Mouse (Mus musculus) adrenal gland, postnatal 10 days (tissue): Measurements from ENCODE around the gene Npnt. TPM values are rescaled to one million over a fixed set of nuclear protein-coding genes. Genes with fewer than 3 reads are reported as not detected.
A peak's percentile ranks its signal among the peaks of the same experiment; 100 is the strongest.

Experiments
- DNase-seq: peaks from one replicate; pipeline ENCODE4 v3.0.0; 2021; ENCODE audit warnings: mixed read lengths
- long read RNA-seq, 2 experiments: library from polyadenylated mRNA; stranded (forward); transcript quantifications; one replicate each; pipeline ENCODE4 v2.0.0; 2021
- total RNA-seq, 2 experiments: library from RNA; stranded (reverse); gene quantifications; 2 replicates each; pipeline ENCODE4 v1.2.3; 2021

The Npnt gene
- total RNA-seq: 10 to 100 TPM; 20.6 to 22.1 TPM
- long read RNA-seq, experiment 1, full-length matches to known transcripts: 11 of 22 reads
- long read RNA-seq, experiment 1, partial matches to known transcripts: 4 of 22 reads
- long read RNA-seq, experiment 1, other reads (novel, unspliced or antisense): 7 of 22 reads
- long read RNA-seq, experiment 2, full-length matches to known transcripts: 20 of 40 reads
- long read RNA-seq, experiment 2, partial matches to known transcripts: 8 of 40 reads
- long read RNA-seq, experiment 2, other reads (novel, unspliced or antisense): 12 of 40 reads

DNA sequence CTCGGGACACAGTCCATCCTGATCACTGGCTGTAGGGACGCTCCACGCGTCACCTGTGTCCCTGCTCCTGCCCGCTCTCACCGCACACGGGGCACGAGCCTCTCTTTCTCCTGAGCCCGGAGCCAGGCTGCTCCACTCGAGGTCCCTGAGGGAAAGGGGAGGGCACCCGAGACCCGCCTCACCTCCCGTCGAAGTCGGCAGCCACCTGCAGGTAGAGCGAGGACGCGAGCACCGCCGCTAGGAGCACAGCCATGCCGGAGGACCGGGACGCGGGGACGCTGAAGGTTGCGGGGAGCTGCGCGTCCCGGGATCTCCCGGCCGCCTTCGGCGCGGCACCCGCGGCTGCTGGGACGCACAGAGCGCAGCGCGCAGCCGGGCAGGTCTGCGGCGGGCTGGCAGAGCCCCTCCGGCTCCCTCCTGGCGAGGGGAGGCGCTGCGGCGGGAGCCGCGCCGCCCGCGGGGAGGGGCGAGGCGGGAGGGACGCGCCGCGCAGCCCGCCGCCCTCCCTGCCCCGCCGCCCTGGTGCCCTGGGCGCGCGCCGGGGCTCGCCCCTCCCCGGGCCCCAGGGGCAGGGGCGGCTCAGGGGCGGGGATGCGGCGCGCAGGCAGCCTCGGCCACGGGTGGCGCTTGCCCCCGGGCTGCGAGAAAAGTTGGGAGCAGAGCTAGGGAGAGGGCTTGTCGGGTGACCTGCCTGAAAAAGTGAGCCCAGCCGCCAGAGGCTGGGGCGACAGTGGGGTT is at the start of gene Npnt:
Gene Npnt (minus strand): TSS at position 501 of the 738 bp plus-strand sequence.
- DNase-seq: peak; percentile 57

DNA sequence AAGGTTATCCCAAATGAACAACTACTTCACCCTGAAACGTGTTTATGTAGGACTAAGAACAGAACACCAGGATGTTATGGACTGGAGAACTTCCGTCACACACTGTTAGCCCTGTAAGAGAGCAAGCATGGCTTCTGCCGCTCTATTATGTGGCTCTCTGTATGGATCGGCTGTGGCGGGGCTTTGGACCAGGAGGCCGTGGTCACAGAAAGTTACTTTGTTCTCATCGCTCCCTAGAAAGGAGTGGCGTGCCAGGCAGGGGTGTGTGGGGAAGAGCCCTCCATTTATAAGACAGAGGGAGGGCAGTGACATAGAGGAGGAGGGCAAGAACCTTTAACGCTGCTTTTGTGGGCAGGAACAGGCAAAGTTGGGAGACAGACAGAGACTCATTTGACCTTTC is 46.2 kb upstream of the Npnt start:
- DNase-seq: no peak

DNA sequence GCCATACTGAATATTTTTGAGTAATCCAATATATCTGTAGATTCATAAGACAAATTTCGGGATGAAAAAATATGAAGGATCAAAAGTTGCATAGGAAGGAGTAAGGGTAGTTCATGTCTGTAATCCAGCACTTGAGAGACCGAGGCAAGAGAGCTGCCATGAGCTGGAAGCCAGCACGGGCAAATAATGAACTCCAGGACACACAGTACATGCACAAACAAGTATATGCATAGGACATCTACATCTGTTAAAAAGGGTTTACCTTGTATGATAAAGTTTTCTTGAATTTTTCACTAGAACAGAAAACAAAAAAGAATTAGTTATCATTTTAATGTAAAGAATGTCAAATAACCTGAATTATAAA is 45.8 kb upstream of the Npnt start:
- DNase-seq: no peak

GRCm38 (mm10) chr3:132995172-132995903 is 45.2 kb upstream of the Npnt start:
- no peak for DNase-seq

DNA sequence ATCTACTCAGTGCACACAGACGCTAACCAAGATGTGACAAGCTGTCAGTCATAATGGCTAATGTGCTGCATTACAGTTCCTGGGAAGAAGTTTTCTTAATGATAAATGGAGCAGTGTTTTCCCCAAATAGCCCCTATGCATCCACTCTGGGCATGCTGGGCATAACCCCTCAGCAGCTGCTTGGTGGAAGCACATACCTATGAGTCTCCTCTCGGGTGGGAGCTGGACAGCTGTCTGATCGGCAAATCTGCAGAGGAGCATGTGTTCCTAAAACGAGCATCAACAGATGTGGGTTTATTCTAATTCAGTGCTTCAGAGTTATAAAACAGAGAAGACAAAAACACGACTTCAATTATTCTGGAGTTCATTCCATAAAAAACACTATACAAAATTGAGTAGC is 36.1 kb upstream of the Npnt start:
- no peak for DNase-seq

GRCm38 (mm10) chr3:132983845-132984485 is 33.9 kb upstream of the Npnt start:
- DNase-seq: no peak

DNA sequence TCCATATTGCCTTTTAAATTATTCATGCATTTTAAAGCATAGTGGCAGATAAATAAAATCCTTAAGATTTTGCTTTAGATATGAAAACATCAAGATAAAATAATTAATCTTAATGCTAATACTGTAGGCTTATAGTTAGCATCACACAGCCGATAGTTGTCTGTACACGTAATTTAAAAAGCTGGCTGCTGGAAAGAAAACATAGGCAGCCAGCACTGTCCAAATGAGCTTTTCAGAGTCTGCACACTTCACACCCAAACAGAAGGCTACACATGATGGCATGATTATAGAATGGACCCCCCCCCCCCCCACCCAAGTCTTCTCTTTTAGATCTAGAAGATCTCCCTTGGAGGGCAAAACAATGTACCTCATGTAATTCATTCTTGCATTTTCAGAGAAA is 31.9 kb upstream of the Npnt start:
- no peak for DNase-seq

GRCm38 (mm10) chr3:132979781-132980461 is 29.8 kb upstream of the Npnt start:
- no peak for DNase-seq

DNA sequence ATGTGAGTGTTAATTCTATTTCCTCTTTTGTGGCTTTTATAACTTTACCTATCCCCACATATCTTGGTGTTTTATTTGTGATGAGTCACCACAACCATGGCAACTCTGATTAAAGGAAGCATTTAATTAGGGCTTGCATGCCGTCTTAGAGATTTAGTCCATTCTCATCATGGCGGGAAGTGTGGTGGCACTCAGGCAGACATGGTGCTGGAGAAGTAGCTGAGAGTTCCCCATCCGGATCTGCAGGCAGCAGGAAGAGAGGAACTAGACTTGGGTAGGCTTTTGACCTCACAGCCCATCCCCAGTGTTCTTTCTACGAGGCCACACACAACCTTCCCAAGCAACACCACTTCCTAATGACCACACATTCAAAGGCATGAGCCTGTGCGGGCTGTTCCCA is 16.2 kb upstream of the Npnt start:
- DNase-seq: no peak

DNA sequence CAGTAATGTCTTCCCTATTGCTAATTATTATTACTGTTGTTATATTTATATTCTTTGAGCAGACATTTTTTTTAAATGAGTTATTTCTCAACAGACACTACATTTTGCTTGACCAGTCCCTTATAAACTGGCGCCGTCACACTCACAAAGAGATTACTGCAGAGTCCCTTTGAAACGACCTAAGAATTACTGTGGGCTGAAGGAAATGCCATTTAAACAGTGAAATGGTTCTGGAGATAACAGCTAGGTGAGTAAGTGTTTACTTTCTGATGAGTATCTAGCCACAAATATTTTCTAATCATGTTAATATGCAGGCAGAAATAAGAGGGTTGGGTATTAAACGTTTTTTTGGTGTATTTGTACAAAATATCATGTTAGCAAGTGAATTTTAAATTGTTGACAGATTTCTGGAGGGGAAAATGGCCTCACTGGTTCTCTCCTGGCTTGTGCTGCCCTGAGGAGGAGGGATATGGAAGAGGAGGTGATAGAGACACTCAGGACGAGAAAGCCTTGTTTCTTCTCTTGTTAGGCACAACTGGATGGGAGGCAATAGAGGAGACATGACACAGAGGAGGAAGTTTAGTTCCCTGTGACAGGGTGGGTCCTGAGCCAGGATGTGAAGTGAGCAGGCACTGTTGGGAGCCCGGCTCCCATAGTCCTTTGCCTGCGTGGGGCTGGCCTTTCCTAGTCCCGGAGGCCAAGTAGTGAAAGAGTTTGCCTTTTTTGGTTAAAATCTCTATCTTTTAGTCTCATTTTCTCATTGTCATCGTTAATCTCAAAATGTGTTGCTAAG is 14.8 kb upstream of the Npnt start:
- DNase-seq: no peak

DNA sequence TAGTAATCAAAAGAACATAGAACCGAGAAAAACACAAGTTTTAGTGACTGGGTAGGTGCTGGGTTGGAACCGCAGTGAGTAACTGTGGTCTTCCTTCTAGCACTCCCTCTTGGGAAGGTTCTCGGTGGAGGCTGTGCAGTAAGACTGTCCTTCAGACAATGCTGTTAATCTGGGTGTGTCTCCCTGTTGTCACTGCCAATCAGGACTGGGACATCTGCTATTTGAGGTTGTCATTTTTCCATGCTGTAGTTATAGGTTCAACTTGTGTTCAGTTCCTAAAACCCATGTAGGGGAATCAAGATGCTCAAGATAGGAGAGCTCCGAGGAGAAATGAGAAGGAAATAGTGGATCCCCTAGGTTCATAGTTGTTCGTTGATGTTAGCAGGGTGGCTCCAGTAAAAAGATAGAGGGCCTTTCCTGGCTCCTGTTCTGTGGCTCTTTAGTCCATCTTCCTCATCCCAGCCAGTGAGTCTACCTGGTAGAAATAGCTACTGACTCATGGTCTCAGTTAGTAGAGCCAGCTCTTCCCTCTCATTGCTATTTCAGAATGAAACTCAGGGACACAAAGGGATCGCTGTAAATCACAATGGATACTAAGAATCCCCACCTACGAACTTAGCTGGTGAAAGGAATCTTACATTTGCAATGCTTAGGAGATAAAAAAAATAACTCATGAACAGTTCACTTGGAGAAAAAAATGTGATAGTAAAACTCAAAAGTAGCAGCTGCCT is 12.7 kb upstream of the Npnt start:
- no peak for DNase-seq

GRCm38 (mm10) chr3:132950529-132950880 is 414 bp upstream of the Npnt start:
- DNase-seq: no peak

DNA sequence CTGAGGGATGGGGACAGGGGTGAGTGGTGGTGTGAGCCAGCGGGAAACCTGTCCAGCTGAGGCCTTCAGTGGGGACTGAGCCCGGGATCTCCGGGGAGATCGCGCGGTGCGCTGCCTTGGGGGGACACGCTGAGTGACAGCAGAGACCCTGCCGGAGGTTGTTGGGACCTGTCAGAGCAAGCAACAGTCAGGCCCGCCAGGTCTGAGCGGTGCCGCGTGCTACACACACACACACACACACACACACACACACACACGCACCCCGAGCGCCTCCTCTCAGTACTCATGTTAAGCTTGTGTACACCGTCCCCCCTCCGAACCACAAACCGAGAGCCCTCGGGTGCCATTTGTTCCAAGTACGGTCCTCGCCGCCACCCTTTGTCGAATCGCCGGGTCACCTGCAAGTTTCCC is 706 bp downstream of the Npnt start:
- peak; percentile 44 for DNase-seq

GRCm38 (mm10) chr3:132948298-132948795 is 1.7 kb downstream of the Npnt start:
- DNase-seq: no peak

DNA sequence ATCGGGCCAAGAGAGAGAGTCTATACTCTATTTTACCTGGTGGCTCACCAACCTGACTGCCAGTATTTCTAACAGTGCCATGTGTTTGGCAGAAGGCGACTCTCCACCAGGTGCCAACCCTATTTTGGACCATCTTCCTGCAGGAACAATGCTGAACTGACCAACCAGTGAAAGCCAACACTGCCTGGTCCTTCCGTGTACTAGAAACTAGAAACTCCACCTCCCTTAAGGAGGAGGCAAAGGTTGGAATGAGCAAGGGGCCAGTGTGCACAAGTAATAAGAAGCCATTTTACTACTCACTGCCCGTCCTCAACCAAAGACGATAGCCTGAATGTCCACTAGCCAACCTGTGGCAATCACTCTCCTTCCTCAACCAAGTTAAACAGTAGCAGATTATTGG is 4.0 kb downstream of the Npnt start:
- DNase-seq: no peak

DNA sequence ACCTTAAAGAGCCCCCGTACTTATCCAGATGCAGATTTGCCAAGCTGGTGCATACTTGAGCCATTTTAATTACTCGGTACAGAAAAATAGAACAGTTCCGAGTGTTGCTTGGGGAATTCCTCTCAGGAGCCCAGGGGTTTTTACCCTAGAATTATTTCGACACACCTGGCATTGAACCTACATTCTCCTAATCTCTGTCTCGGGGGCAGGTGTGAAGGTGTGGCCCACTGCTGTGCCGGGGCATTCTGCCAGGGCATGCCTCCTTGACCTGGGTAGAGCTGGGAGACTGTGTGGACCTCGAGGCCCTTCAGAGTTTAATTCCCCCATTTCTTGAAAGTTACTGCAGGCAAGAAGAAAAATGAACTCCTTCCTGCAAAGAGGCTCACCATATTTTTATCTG is 4.4 kb downstream of the Npnt start:
- DNase-seq: no peak

- DNase-seq: no peak
Measured at GRCm38 (mm10) chr3:132944609-132945008, 5.5 kb downstream of the Npnt start.

- no peak for DNase-seq
Measured at GRCm38 (mm10) chr3:132944193-132944592, 5.9 kb downstream of the Npnt start.

- no peak for DNase-seq
Measured at GRCm38 (mm10) chr3:132942778-132943177, 7.3 kb downstream of the Npnt start.

DNA sequence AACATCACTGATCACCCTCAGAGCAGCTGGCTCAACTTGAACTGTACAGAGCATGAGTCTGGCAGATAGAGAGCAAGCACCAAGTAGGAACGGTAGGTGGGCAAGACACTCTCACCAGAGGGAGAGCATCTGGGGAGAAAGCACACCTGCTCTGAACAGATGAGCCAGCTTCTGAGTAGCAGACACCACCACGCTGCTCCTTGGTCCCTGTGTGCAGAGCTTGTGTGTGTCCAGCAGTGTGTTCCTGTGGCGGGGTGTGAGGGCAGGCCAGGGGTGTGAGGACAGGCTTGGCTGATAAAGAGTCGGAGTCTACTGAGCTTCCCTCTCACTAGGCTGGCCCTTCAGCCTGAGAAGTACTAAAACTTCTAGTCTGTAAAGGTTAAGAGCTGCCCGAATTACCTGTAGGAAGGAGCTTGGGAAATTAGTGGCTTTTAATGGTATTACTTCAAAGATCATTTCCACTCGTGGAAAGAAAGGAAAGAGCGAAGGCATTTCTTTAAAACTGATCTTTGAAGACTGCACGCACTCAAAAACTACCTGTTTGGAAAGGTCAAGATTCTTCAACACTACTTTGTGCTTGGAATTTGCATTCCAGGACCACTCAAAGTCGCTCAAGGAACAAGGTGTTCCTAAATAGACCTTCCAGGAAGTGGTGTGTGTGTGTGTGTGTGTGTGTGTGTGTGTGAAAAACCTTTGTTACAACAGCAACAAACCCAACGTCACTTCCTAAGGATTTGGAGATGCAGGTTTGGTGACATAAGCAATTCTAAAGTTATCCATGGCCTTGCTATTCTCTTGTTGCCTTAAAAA is 9.7 kb downstream of the Npnt start:
- DNase-seq: no peak
